Mouse (Mus musculus): ENCODE measurements around the gene Sdad1. TPM values are rescaled to one million over a fixed set of nuclear protein-coding genes. Genes with fewer than 3 reads are reported as not detected.

The Sdad1 gene
- total RNA-seq (2021) = 10 to 100 TPM; 32.1 to 36.0 TPM
- long read RNA-seq, experiment 1, full-length matches to known transcripts = 8 of 18 reads
- long read RNA-seq, experiment 1, partial matches to known transcripts = 1 of 18 reads
- long read RNA-seq, experiment 1, other reads (novel, unspliced or antisense) = 9 of 18 reads
- long read RNA-seq, experiment 2, full-length matches to known transcripts = 5 of 11 reads
- long read RNA-seq, experiment 2, partial matches to known transcripts = 2 of 11 reads
- long read RNA-seq, experiment 2, other reads (novel, unspliced or antisense) = 4 of 11 reads

DNA sequence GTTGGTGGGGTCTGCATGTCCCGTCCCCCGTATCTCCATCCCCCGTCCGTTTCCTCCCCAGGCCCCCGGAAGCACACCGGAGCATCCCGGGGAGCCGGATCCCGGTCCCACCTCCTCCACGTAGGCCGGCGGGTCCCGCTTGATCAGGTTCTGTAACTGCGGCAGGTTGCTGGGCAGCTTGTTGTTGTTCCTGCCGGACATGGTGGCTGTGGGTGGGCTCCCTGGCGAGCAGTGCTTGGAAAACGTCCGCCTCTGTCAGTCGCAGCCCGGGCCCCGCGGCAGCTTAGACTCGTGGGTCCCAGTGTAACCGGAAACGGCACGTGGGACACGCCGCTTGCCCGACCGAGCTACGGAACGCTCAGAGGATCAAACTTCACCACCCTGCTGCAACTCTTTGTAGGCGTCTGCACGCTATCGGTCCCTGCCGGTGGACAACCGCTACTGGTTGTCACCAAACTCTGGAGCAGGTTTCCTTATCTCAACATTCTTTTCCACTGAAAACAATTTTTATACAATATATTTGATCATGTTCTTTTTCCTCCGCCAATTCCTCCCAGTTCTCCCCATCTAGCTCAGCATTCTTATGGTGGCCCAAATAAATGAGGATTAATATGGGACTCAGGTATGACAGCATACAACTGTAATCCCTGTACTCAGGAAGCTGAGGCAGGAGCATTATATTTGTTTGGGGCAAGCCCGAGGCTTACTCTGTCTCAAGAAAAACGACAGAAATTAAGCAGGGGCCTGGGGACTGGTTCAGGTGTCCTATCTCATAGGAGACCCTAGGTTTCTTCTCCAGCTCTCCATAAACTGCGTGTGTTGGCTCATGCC, at the start of gene Sdad1:
Sdad1 (minus strand) TSS at position 799 of the 831 bp plus-strand sequence.
- DNase-seq = peak; percentile 93

DNA sequence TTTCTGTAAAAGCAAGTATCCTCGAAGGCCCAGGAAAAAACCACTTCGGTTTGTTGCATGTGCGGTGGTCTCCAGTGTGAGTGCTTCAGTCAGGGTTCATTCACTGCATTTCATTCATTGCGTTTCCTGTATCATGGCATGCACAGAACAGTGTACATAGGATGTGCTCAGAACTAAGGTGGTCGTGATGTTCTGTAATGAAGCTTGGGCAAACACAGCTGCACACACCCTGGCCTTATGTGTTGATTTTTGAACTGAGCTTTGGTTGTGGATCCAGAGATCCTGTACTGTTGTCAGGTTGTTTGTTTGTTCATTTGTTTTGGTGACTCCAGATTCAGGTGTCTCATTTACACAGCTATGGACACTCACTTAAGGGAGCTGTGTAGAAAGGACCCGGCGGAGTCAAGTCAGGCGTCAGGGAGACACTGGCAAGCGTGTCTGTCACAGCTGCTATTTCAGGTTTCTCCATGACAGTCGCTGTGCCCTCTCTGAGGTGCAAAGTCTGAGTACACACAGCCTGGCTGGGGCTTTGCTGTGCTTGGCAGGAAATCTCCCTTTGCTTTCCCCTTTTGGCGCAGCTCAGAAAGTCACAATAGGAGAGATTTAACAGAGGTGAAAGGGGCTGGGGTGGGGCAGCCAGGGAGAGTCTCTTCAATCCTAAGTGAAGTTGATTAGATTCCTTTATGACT, 48.6 kb upstream of the Sdad1 start:
- DNase-seq = no peak

DNA sequence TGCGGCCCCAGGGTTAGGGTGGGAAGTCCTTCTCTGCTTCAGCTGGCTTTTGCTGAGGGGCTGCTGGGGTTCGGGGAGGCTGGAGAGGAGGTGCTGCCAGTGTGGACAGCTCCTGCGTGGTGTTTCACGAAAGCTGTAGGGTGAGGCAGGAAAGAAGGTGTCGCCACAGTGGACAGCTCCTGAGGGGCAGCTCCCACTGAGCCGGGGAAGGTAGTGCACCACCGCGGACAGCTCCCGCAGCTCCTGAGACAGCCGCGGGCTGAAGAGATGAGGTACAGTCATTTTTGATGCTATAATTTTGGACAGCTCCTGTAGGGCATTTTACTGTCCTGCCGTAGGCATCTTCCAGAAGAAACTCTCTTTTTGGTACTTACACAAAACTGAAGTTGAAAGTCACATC, 47.8 kb upstream of the Sdad1 start:
- DNase-seq = peak; percentile 69

DNA sequence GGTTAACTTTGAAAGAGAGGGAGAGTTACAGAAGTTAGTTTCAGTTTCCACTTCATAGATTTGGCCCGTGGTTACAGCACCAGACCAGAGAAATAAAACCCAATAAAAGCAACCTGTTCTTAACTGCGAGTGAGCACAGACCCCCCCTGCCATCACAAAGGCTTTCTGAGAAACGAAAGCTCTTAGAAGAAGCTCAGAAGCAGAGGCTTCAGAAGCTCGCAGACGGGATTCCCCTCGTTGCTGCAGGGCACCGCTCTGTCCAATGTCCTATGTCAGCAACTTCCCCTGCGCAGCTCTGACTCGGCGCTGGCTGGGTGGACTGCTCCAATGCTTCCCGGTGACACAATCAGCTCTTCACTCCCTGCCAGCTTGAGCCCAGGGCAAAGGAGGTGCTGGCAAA, 43.2 kb upstream of the Sdad1 start:
- DNase-seq = peak; percentile 81

- peak; percentile 29 for DNase-seq
Measured at GRCm38 (mm10) chr5:92352716-92353115, 42.4 kb upstream of the Sdad1 start.

DNA sequence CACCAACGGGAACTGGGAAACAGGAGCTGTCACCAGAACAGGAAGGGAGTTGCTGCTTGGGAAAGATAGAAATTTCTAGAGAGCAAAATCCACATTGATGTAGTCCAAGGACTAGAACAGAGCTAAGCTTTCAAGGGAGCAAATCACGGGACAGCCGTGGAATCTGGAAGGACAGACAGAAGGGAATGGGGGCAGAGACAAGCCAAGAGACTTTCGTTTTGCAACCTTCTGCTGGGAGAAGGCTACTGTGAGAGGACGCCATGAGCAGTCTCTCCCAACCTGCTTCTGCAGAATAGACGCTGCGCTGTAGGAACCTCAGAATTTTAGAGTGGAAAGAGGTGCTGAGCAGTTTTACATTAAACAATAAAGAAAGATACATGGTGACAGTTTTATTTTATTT, 39.5 kb upstream of the Sdad1 start:
- DNase-seq = no peak

GRCm38 (mm10) chr5:92348794-92349413, 38.6 kb upstream of the Sdad1 start, which contains the start of gene Cxcl10:
TSS of gene Cxcl10 (minus strand) at chr5:92348889.
- peak; percentile 74 for DNase-seq

DNA sequence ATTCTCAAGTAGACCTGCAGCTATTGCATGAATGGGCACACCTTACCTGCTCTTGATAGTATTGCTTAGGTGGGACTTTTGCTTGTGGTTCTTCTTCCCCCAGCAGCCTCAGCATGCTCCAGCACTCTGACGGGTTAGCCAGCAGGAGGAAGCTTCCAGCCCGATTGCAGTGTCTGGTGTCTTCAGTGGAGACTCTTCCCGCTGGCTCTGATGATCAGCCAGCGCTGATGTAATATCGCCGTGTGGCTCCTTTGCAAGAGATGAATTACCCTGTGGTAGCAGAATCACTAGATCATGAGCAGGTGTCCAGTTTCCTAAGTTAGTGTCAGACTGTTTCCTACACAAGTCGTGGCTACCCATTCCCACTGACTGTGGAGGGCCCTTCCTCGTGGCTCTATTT, 34.7 kb upstream of the Sdad1 start:
- no peak for DNase-seq

DNA sequence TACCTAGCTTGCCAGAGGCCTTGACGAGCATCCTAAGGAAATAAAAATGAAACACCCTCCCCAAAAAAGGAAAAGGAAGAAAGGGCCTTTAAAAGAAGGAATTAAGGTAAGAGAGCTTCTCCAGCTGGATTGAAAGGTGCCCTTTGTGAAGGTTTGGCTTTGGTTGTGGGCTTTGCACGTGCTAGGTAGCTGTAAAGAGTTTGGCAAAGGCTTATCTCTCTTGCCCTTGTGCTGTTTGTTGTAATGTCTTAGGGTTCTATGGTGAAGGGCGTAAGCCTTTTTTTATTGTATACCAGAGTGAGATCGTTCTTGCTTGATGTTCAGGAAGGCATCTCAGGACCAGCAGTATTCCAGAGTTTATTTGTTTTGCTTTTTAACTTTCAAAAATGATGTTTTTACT, 30.3 kb upstream of the Sdad1 start:
- DNase-seq = peak; percentile 33

- DNase-seq = no peak
Measured at GRCm38 (mm10) chr5:92336743-92337142, 26.5 kb upstream of the Sdad1 start.

- DNase-seq = peak; percentile 71
Measured at GRCm38 (mm10) chr5:92332359-92332840, 22.1 kb upstream of the Sdad1 start.

- peak; percentile 50 for DNase-seq
Measured at GRCm38 (mm10) chr5:92331635-92332338, 21.5 kb upstream of the Sdad1 start, which contains the start of gene Art3. TSS of gene Art3 (plus strand) at chr5:92331827.

DNA sequence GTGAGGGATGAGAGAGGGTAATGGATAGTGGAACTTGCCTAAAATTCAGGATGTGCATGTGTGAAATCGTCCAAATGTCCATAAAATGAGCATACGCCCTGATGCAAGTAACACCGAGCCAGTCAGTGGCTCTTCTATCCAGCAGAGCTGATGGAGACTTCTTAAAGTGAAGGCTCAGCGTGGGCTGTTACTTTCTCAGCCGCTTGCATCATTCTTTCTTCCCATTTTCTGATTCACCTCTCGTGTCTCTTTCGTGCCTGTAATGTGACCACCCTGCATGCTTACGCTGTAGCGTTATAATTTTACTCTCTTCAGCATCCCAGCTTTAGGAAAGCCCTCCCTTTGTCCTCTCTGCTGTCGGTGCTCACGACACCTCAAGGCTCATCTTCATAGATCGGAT, 20.8 kb upstream of the Sdad1 start:
- no peak for DNase-seq

DNA sequence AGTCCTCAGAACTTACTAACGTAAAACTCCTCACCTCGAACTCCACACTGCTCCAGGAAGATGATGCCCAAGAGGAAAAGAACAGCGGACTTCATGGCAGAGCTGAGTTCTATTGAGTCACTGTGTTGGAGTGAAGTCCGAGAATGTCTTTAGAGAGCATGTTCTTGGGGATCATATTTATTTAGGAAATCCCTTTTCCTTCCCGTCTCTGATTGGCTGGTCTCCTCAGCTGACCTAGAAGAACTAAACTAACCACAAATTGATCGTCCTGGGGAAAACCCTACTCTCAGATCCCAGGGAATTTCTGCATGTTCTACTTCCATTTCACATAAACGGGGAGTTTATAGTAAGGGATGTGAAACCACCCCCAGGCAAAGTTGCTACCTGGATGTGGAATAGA, 17.6 kb upstream of the Sdad1 start, which contains the start of gene Cxcl9:
Cxcl9 (minus strand) TSS at position 151 of the 400 bp plus-strand sequence.
- DNase-seq = no peak

GRCm38 (mm10) chr5:92327367-92327766, 17.1 kb upstream of the Sdad1 start:
- DNase-seq = no peak

GRCm38 (mm10) chr5:92323264-92323663, 13.0 kb upstream of the Sdad1 start:
- peak; percentile 69 for DNase-seq

- peak; percentile 44 for DNase-seq
Measured at GRCm38 (mm10) chr5:92322612-92323011, 12.3 kb upstream of the Sdad1 start.

GRCm38 (mm10) chr5:92321631-92322400, 11.5 kb upstream of the Sdad1 start:
- DNase-seq = peak; percentile 46

DNA sequence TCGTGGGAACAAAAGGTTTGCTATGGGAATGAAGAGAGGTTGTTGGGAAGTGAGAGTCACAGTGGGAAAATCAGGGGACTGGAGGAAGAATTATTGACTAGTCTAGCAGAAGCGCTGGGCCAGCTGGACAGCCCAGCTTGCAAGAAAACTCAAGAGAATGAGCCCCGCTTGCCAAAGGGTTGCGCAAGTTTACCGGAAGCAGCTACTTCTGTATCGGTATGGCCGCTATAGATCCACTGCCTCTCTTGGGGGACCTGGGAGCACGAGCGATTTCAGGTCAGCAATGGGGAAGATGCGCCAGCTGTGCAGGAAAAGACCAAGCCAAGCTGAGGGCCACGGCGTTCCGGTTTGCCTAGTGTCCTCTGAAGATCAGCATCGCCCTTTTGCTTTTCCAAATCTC, 8.3 kb upstream of the Sdad1 start:
- peak; percentile 28 for DNase-seq

DNA sequence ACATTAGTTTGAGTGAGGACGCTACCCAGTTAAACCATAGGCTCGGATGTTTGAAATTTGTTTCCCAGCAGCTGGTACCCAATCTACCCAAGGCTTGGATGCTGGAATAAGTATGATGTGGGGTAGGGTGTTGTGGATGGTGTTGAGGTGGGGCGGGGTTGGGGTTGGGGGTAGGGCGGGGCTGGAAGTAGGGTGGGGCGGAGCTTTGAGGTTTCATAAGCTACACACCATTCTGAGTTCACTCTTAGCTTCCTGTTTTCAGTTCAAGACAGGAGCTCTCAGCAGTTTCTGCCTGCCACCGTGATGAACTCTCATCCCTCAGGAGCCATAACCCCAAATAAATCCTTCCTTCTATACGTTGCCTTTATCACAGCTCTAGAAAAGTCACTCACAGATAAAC, 7.8 kb upstream of the Sdad1 start:
- no peak for DNase-seq

- no peak for DNase-seq
Measured at GRCm38 (mm10) chr5:92313776-92314175, 3.5 kb upstream of the Sdad1 start.
